Mouse (Mus musculus) bone marrow, adult 2 months (tissue): ENCODE results near the gene Spic.

ENCODE experiments used
- CTCF ChIP-seq: fragments of 200-500 bp; IDR thresholded peaks from 2 replicates; pipeline ENCODE4 v1.5.1; 2011; ENCODE audit warnings: low read length, control low read depth; ENCODE audit not compliant: control insufficient read depth, insufficient read depth
- POLR2A ChIP-seq: fragments of 200-500 bp; IDR thresholded peaks from 2 replicates; pipeline ENCODE4 v1.6.1; 2011; ENCODE audit warnings: low read depth, mild to moderate bottlenecking, control low read depth, low read length, borderline replicate concordance; ENCODE audit not compliant: control insufficient read depth

- TF ChIP-seq POLR2A (no peak), CTCF (no peak)
These were observed 12.0 kb downstream of the Spic start for GRCm38 (mm10) chr10:88672825-88673224.
